Mouse (Mus musculus) kidney, postnatal 14 days (tissue): ENCODE data around the gene Vrk3.

ENCODE experiments used
- DNase-seq: peaks from one replicate; pipeline ENCODE4 v3.0.0; 2022; ENCODE audit warnings: mixed read lengths

Gene Vrk3

GRCm38 (mm10) chr7:44768129-44768528 lies 19.9 kb downstream of the Vrk3 start:
- DNase-seq: no peak

- DNase-seq: peak; percentile 83
These were observed 21.9 kb downstream of the Vrk3 start for GRCm38 (mm10) chr7:44770046-44770578.

GRCm38 (mm10) chr7:44772591-44773204 lies 24.5 kb downstream of the Vrk3 start:
- no peak for DNase-seq

GRCm38 (mm10) chr7:44776849-44777498 lies 28.8 kb downstream of the Vrk3 start:
- no peak for DNase-seq

GRCm38 (mm10) chr7:44780101-44780500 lies 31.9 kb downstream of the Vrk3 start:
- DNase-seq: no peak

- no peak for DNase-seq
These were observed 41.3 kb downstream of the Vrk3 start for GRCm38 (mm10) chr7:44789531-44789930.

GRCm38 (mm10) chr7:44790066-44790465 lies 41.9 kb downstream of the Vrk3 start:
- DNase-seq: no peak

- no peak for DNase-seq
These were observed 44.6 kb downstream of the Vrk3 start for GRCm38 (mm10) chr7:44792781-44793180.

GRCm38 (mm10) chr7:44808927-44809326 lies 60.7 kb downstream of the Vrk3 start:
- no peak for DNase-seq

- DNase-seq: no peak
These were observed 61.3 kb downstream of the Vrk3 start for GRCm38 (mm10) chr7:44809466-44809865.

GRCm38 (mm10) chr7:44810365-44810764 lies 62.2 kb downstream of the Vrk3 start:
- no peak for DNase-seq

GRCm38 (mm10) chr7:44810819-44811557 lies 62.8 kb downstream of the Vrk3 start:
- DNase-seq: no peak

GRCm38 (mm10) chr7:44812651-44813325 lies 64.6 kb downstream of the Vrk3 start:
- DNase-seq: no peak

GRCm38 (mm10) chr7:44813985-44814384 lies 65.8 kb downstream of the Vrk3 start:
- DNase-seq: no peak

GRCm38 (mm10) chr7:44814423-44814822 lies 66.2 kb downstream of the Vrk3 start:
- no peak for DNase-seq

GRCm38 (mm10) chr7:44814952-44815553 lies 66.8 kb downstream of the Vrk3 start:
- no peak for DNase-seq

- peak; percentile 100 for DNase-seq
These were observed 67.7 kb downstream of the Vrk3 start, which contains the start of the genes Nup62 and Il4i1 for GRCm38 (mm10) chr7:44815721-44816469. Nup62 (plus strand) TSS chr7:44816088. Il4i1 (plus strand) TSS chr7:44816387.

- DNase-seq: peak; percentile 76
These were observed 68.3 kb downstream of the Vrk3 start, which contains the start of gene Atf5 for GRCm38 (mm10) chr7:44816470-44817021. Atf5 (minus strand) TSS chr7:44816658.

GRCm38 (mm10) chr7:44817441-44817840 lies 69.2 kb downstream of the Vrk3 start:
- DNase-seq: no peak

- DNase-seq: no peak
These were observed 70.0 kb downstream of the Vrk3 start for GRCm38 (mm10) chr7:44818164-44818563.

- DNase-seq: no peak
These were observed 70.6 kb downstream of the Vrk3 start for GRCm38 (mm10) chr7:44818751-44819235.
